In the genomic region with DNA sequence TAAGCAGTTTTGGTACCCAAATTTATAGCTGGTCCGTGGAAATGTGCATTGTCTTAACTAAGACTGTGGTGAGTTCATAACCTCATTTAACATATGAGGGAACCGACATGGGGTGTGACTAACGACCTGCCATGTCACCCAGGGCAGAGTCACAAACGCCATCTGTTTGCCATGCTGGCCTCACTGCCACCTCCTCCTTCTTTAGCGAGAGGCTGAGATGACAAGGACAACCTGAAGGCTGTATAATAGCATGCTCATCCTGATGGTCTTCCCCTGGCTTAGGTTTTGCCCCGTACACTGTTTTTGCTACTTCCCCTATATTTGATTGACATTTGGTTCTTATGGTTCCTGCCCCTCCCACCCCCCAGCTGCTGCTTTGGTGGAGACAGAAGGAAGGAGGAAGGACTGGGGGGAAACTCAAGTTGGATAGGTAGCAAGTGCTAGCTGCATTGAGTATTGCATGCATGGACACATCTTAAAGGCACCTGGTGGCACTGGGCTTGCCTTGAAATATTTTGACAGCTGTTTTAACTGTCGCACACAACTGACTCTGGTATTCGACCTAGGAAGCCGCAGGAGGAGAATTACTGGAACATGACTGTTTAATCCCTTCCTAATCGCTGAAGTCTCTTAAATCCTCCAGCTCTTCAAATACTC, we compare ENCODE assay signal across 14 mouse cellular contexts. TPM values are rescaled to one million over a fixed set of nuclear protein-coding genes. Genes with fewer than 3 reads are reported as not detected.
DNase-seq lines count a peak whose midpoint lies in the region; ATAC-seq and TF ChIP-seq lines count a peak whose summit lies in the region.
"Had no signal": no experiment of that assay in that cellular context is flagged by ENCODE, and none has a peak within 500 bp of the region (broad histone marks: within the 10 kb centered on the region; RNA-seq: fewer than 3 reads in every experiment).

No protein-coding gene starts in this region.

- TF ChIP-seq EP300 in liver, postnatal 0 days (IDR thresholded peaks at IDR 0.05; ENCODE audit: low read depth): no peak

- peak; percentile 62; the same call in 1 of the 2 replicates for ATAC-seq in cerebellum, adult (ENCODE audit: insufficient number of reproducible peaks, low FRiP score, low TSS enrichment)
- ATAC-seq in midbrain, postnatal 0 days (ENCODE audit: low FRiP score): no peak
- ATAC-seq in midbrain, embryonic 15.5 days (replicated peaks): no peak
- ATAC-seq in liver, postnatal 0 days: peak; percentile 49
- ATAC-seq in forebrain, embryonic 11.5 days (replicated peaks; ENCODE audit: low FRiP score): no peak

- H3K4me1 ChIP-seq in midbrain, postnatal 0 days (ENCODE audit: insufficient read depth, low read length): no peaks in the 10 kb centered on the region
- H3K4me1 ChIP-seq in midbrain, embryonic 15.5 days: peaks cover 8% of the 10 kb centered on the region; the same call in 1 of the 2 replicates
- H3K4me1 ChIP-seq in liver, postnatal 0 days (ENCODE audit: insufficient read depth): no peaks in the 10 kb centered on the region
- no peaks in the 10 kb centered on the region for H3K4me1 ChIP-seq in forebrain, embryonic 11.5 days (replicated peaks; ENCODE audit: control insufficient read depth, insufficient read depth, low read length)

- 39% methylated on average over 10 of the region's 10 CpGs for WGBS in midbrain, postnatal 0 days
- 45% methylated on average over 10 of the region's 10 CpGs for WGBS in midbrain, embryonic 15.5 days
- WGBS in liver, postnatal 0 days (ENCODE audit: insufficient replicate concordance): 40% methylated on average over 10 of the region's 10 CpGs
- 61% methylated on average over 10 of the region's 10 CpGs for whole genome bisulfite sequencing in forebrain, embryonic 11.5 days

- H3K9me3 ChIP-seq in midbrain, postnatal 0 days (ENCODE audit: low read length): no peaks in the 10 kb centered on the region
- H3K9me3 ChIP-seq in midbrain, embryonic 15.5 days: no peaks in the 10 kb centered on the region
- no peaks in the 10 kb centered on the region for H3K9me3 ChIP-seq in liver, postnatal 0 days (ENCODE audit: low read length)
- H3K9me3 ChIP-seq in forebrain, embryonic 11.5 days (ENCODE audit: control insufficient read depth, low read length): no peaks in the 10 kb centered on the region

- no peak overlapping the region for H3K27ac ChIP-seq in midbrain, postnatal 0 days (ENCODE audit: low read depth, low read length)
- H3K27ac ChIP-seq in midbrain, embryonic 15.5 days: no peak overlapping the region
- no peak overlapping the region for H3K27ac ChIP-seq in liver, postnatal 0 days (ENCODE audit: low read depth)
- H3K27ac ChIP-seq in forebrain, embryonic 11.5 days (ENCODE audit: low read depth, low read length): no peak overlapping the region

- DNase-seq in cerebellum, postnatal 4 days (ENCODE audit: low spot score in 2 of 2): no peak
- DNase-seq in midbrain, postnatal 0 days (ENCODE audit: low spot score): peak; percentile 25
- peak; percentile 22 for DNase-seq in liver, postnatal 0 days
- no peak for DNase-seq in spleen, adult 12 weeks (ENCODE audit: low spot score)
- no peak for DNase-seq in thymus, postnatal 36 days
- DNase-seq in forebrain, embryonic 11.5 days (ENCODE audit: low spot score): no peak
- DNase-seq: adrenal gland, postnatal 36 days; gastrocnemius, postnatal 10 days had no signal

- H3K36me3 ChIP-seq in midbrain, postnatal 0 days (ENCODE audit: insufficient read depth, low read length): no peaks in the 10 kb centered on the region
- H3K36me3 ChIP-seq in midbrain, embryonic 15.5 days (replicated peaks): no peaks in the 10 kb centered on the region
- no peaks in the 10 kb centered on the region for H3K36me3 ChIP-seq in liver, postnatal 0 days (replicated peaks; ENCODE audit: insufficient read depth, low read length)
- H3K36me3 ChIP-seq in forebrain, embryonic 11.5 days (ENCODE audit: control insufficient read depth, insufficient read depth, low read length): no peaks in the 10 kb centered on the region

- H3K27me3 ChIP-seq in midbrain, postnatal 0 days (ENCODE audit: insufficient read depth, low read length): no peaks in the 10 kb centered on the region
- no peaks in the 10 kb centered on the region for H3K27me3 ChIP-seq in midbrain, embryonic 15.5 days (replicated peaks)
- H3K27me3 ChIP-seq in liver, postnatal 0 days (ENCODE audit: insufficient read depth, low read length): no peaks in the 10 kb centered on the region
- H3K27me3 ChIP-seq in forebrain, embryonic 11.5 days (ENCODE audit: control insufficient read depth, insufficient read depth, low read length): no peaks in the 10 kb centered on the region

- H3K4me2 ChIP-seq in midbrain, postnatal 0 days (ENCODE audit: low read depth, low read length, poor library complexity, severe bottlenecking): no peak overlapping the region
- H3K4me2 ChIP-seq in midbrain, embryonic 15.5 days: no peak overlapping the region
- H3K4me2 ChIP-seq in liver, postnatal 0 days (ENCODE audit: low read depth, low read length): no peak overlapping the region
- H3K4me2 ChIP-seq in forebrain, embryonic 11.5 days (ENCODE audit: low read depth, low read length, severe bottlenecking): no peak overlapping the region

- no peak for TF ChIP-seq CTCF in midbrain, postnatal 0 days (IDR thresholded peaks at IDR 0.05)
- no peak for TF ChIP-seq CTCF in liver, postnatal 0 days (IDR thresholded peaks at IDR 0.05; ENCODE audit: low read depth)

- no peak overlapping the region for H3K9ac ChIP-seq in midbrain, postnatal 0 days (replicated peaks; ENCODE audit: low read length, poor library complexity, severe bottlenecking)
- H3K9ac ChIP-seq in midbrain, embryonic 15.5 days: no peak overlapping the region
- no peak overlapping the region for H3K9ac ChIP-seq in liver, postnatal 0 days (replicated peaks)
- H3K9ac ChIP-seq in forebrain, embryonic 11.5 days (ENCODE audit: low read length): no peak overlapping the region

- no peak overlapping the region for H3K4me3 ChIP-seq in midbrain, postnatal 0 days (ENCODE audit: low read depth, low read length)
- H3K4me3 ChIP-seq in midbrain, embryonic 15.5 days: no peak overlapping the region
- H3K4me3 ChIP-seq in liver, postnatal 0 days (ENCODE audit: low read depth, low read length): no peak overlapping the region
- H3K4me3 ChIP-seq in forebrain, embryonic 11.5 days (ENCODE audit: low read depth, low read length): no peak overlapping the region
- H3K4me3 ChIP-seq: erythroblast, embryonic 14.5 days had no signal

RNA-seq across cellular contexts. Expression of a gene that starts 17.2 kb away (rescaled TPM):
- total RNA-seq in midbrain, postnatal 0 days (2014; rRNA removed): not detected in 2 replicates
- not detected in 2 replicates for polyA plus RNA-seq in midbrain, postnatal 0 days (2015; fragmentation: Nextera tagmentation; extraction: Ambion mirVana)
- not detected in 2 replicates for polyA plus RNA-seq in midbrain, embryonic 15.5 days (2015; fragmentation: Nextera tagmentation; extraction: Ambion mirVana)
- not detected in 2 replicates for polyA plus RNA-seq in liver, postnatal 0 days (2015; fragmentation: Nextera tagmentation; extraction: Ambion mirVana)
- not detected in 2 replicates for polyA plus RNA-seq in forebrain, embryonic 11.5 days (2014; fragmentation: Nextera tagmentation; extraction: Ambion mirVana)
- total RNA-seq: adrenal gland, postnatal 36 days; gastrocnemius, postnatal 10 days; left cerebral cortex, adult 8-10 months; neutrophil, adult 5-6 weeks had no signal
- polyA plus RNA-seq: erythroblast, embryonic 14.5 days; spleen, adult 2 months had no signal

Comparison
In these comparisons a context has a peak if more than half of its experiments do, and no peak if none do; other contexts are left out.
1. ATAC-seq: peak in cerebellum, adult (single experiment) and liver, postnatal 0 days (single experiment); none in midbrain, postnatal 0 days (single experiment), midbrain, embryonic 15.5 days (single experiment) and forebrain, embryonic 11.5 days (single experiment).
2. DNase-seq: peak in midbrain, postnatal 0 days (single experiment) and liver, postnatal 0 days (single experiment); none in cerebellum, postnatal 4 days (0 of 2), spleen, adult 12 weeks (single experiment), thymus, postnatal 36 days (0 of 2) and forebrain, embryonic 11.5 days (single experiment).